Mouse (Mus musculus) stomach, embryonic 15.5 days (tissue): ENCODE data around the gene 1110008L16Rik. TPM values are rescaled to one million over a fixed set of nuclear protein-coding genes. Genes with fewer than 3 reads are reported as not detected.
"Not testable (repeated sequence)": the region's sequence is repeated elsewhere in the genome, so short reads cannot be mapped to it uniquely, and the experiment has no call there.

Experiments used
- ATAC-seq: fragments of 200-750 bp; cut with Nextera tagmentation; 2 replicates; pipeline ENCODE4 v1.8.0; 2017; ENCODE audit warnings: low read depth, moderate number of reproducible peaks, moderate TSS enrichment; ENCODE audit not compliant: insufficient read depth, low FRiP score
- H3K27ac ChIP-seq: fragments of 300-500 bp; sonication (generic); 2 replicates; pipeline ENCODE4 v1.5.1; 2015; ENCODE audit warnings: mild to moderate bottlenecking, inconsistent platforms
- H3K27me3 ChIP-seq: fragments of 300-500 bp; sonication (generic); replicated peaks from 2 replicates; pipeline ENCODE4 v1.6.1; 2015; ENCODE audit warnings: inconsistent platforms
- H3K36me3 ChIP-seq: fragments of 300-500 bp; sonication (generic); 2 replicates; pipeline ENCODE4 v1.6.1; 2015; ENCODE audit warnings: inconsistent platforms
- H3K4me1 ChIP-seq: fragments of 300-500 bp; sonication (generic); 2 replicates; pipeline ENCODE4 v1.6.1; 2015; ENCODE audit warnings: inconsistent platforms
- H3K4me2 ChIP-seq: fragments of 300-500 bp; sonication (generic); 2 replicates; pipeline ENCODE4 v1.6.1; 2015; ENCODE audit warnings: mild to moderate bottlenecking, inconsistent platforms
- H3K4me3 ChIP-seq: fragments of 300-500 bp; sonication (generic); replicated peaks from 2 replicates; pipeline ENCODE4 v1.5.1; 2015; ENCODE audit warnings: inconsistent platforms
- H3K9ac ChIP-seq: fragments of 300-500 bp; sonication (generic); 2 replicates; pipeline ENCODE4 v1.6.1; 2015; ENCODE audit warnings: inconsistent platforms
- H3K9me3 ChIP-seq: fragments of 300-500 bp; sonication (generic); 2 replicates; pipeline ENCODE4 v1.6.1; 2016; ENCODE audit warnings: inconsistent platforms
- WGBS: fragments of 180-500 bp; shearing (Covaris S2); methylation state at CpG from one replicate; pipeline ENCODE4 v1.1.7; 2015; 5-methylcytosine and 5-hydroxymethylcytosine counted together
- polyA plus RNA-seq: library from polyadenylated mRNA; unstranded; fragments of >200 nt; fragmentation: Nextera tagmentation; extraction: Ambion mirVana; gene quantifications from 2 replicates; pipeline ENCODE4 v1.2.1, GENCODE M21; 2015

The 1110008L16Rik gene
- polyA plus RNA-seq: 22.2 and 23.1 TPM in 2 replicates

- 82% methylated on average over 5 of the region's 5 CpGs for WGBS
- H3K4me3 ChIP-seq: no peak within 1 kb of the TSS
- peaks cover 16% of the 10 kb centered on the region for H3K36me3 ChIP-seq
- H3K4me1 ChIP-seq: peaks cover 8% of the 10 kb centered on the region
- H3K27me3 ChIP-seq: no peaks in the 10 kb centered on the region
- H3K9me3 ChIP-seq: no peaks in the 10 kb centered on the region
- no peak within 1 kb of the TSS for H3K27ac ChIP-seq
- H3K9ac ChIP-seq: no peak within 1 kb of the TSS
- H3K4me2 ChIP-seq: no peak within 1 kb of the TSS
- ATAC-seq: no peak
Measured at GRCm38 (mm10) chr12:55299336-55299735, at the start of gene 1110008L16Rik. Gene 1110008L16Rik (plus strand): TSS chr12:55299577.

- not testable (repeated sequence) for H3K36me3 ChIP-seq, H3K9ac ChIP-seq, H3K27ac ChIP-seq, H3K4me3 ChIP-seq, H3K9me3 ChIP-seq, ATAC-seq, H3K4me2 ChIP-seq, H3K27me3 ChIP-seq, H3K4me1 ChIP-seq
- WGBS: no CpG with 5 or more reads among the region's 8 CpGs
Measured at GRCm38 (mm10) chr12:55261950-55262349, 37.4 kb upstream of the 1110008L16Rik start.

GRCm38 (mm10) chr12:55263385-55263784, 36.0 kb upstream of the 1110008L16Rik start:
- not testable (repeated sequence) for H3K9me3 ChIP-seq, H3K4me1 ChIP-seq, ATAC-seq, H3K36me3 ChIP-seq, H3K27ac ChIP-seq, H3K4me3 ChIP-seq, H3K9ac ChIP-seq, H3K27me3 ChIP-seq, H3K4me2 ChIP-seq
- no CpG with 5 or more reads among the region's 5 CpGs for WGBS

GRCm38 (mm10) chr12:55272243-55272642, 27.1 kb upstream of the 1110008L16Rik start:
- no peak for ATAC-seq
- H3K36me3 ChIP-seq: no peaks in the 10 kb centered on the region
- H3K4me3 ChIP-seq: no peak overlapping the region
- WGBS: 70% methylated on average over 3 of the region's 3 CpGs
- no peak overlapping the region for H3K4me2 ChIP-seq
- H3K9ac ChIP-seq: no peak overlapping the region
- no peaks in the 10 kb centered on the region for H3K4me1 ChIP-seq
- no peaks in the 10 kb centered on the region for H3K27me3 ChIP-seq
- H3K9me3 ChIP-seq: no peaks in the 10 kb centered on the region
- no peak overlapping the region for H3K27ac ChIP-seq

- H3K27ac ChIP-seq, ATAC-seq, H3K9me3 ChIP-seq, H3K4me3 ChIP-seq, H3K4me2 ChIP-seq, H3K9ac ChIP-seq, H3K27me3 ChIP-seq, H3K4me1 ChIP-seq, H3K36me3 ChIP-seq: not testable (repeated sequence)
- WGBS: 89% methylated on average over 3 of the region's 6 CpGs
Measured at GRCm38 (mm10) chr12:55277583-55277982, 21.8 kb upstream of the 1110008L16Rik start.

- Histone ChIP-seq H3K4me3 (no peak overlapping the region), H3K4me1 (peaks cover 8% of the 10 kb centered on the region), H3K36me3 (peaks cover 25% of the 10 kb centered on the region), H3K9me3 (no peaks in the 10 kb centered on the region), H3K27ac (no peak overlapping the region), H3K27me3 (no peaks in the 10 kb centered on the region), H3K9ac (no peak overlapping the region), H3K4me2 (no peak overlapping the region)
- WGBS: 94% methylated on average over 9 of the region's 9 CpGs
- ATAC-seq: no peak
Measured at GRCm38 (mm10) chr12:55298112-55298511, 1.3 kb upstream of the 1110008L16Rik start.

- no peak overlapping the region for H3K27ac ChIP-seq
- no peak overlapping the region for H3K9ac ChIP-seq
- peak overlapping the region; percentile 67; the same call in 1 of the 2 replicates for H3K4me3 ChIP-seq
- H3K4me1 ChIP-seq: peaks cover 8% of the 10 kb centered on the region
- peak overlapping the region; percentile 56; the same call in 1 of the 2 replicates for H3K4me2 ChIP-seq
- H3K27me3 ChIP-seq: no peaks in the 10 kb centered on the region
- WGBS: 68% methylated on average over 3 of the region's 3 CpGs
- no peaks in the 10 kb centered on the region for H3K9me3 ChIP-seq
- no peak for ATAC-seq
- peaks cover 13% of the 10 kb centered on the region for H3K36me3 ChIP-seq
Measured at GRCm38 (mm10) chr12:55300820-55301351, 1.5 kb downstream of the 1110008L16Rik start.

GRCm38 (mm10) chr12:55301472-55302300, 2.3 kb downstream of the 1110008L16Rik start:
- no peaks in the 10 kb centered on the region for H3K27me3 ChIP-seq
- H3K9ac ChIP-seq: peak overlapping the region; percentile 50
- peak overlapping the region; percentile 95 for H3K27ac ChIP-seq
- peak overlapping the region; percentile 56 for H3K4me2 ChIP-seq
- peaks cover 8% of the 10 kb centered on the region for H3K4me1 ChIP-seq
- peaks cover 12% of the 10 kb centered on the region for H3K36me3 ChIP-seq
- peak overlapping the region; percentile 67 for H3K4me3 ChIP-seq
- no peaks in the 10 kb centered on the region for H3K9me3 ChIP-seq
- WGBS: 40% methylated on average over 11 of the region's 11 CpGs
- no peak for ATAC-seq

GRCm38 (mm10) chr12:55302485-55303441, 3.4 kb downstream of the 1110008L16Rik start, which contains the start of gene Ppp2r3c:
Gene Ppp2r3c (minus strand): TSS chr12:55302998.
- Histone ChIP-seq H3K36me3 (peaks cover 6% of the 10 kb centered on the region), H3K27ac (peak within 1 kb of the TSS; percentile 95), H3K4me2 (peak within 1 kb of the TSS; percentile 56), H3K9ac (peak within 1 kb of the TSS; percentile 52), H3K4me3 (peak within 1 kb of the TSS; percentile 67), H3K27me3 (no peaks in the 10 kb centered on the region), H3K4me1 (peaks cover 8% of the 10 kb centered on the region), H3K9me3 (no peaks in the 10 kb centered on the region)
- WGBS: under 1% methylated on average over 55 of the region's 55 CpGs
- ATAC-seq: peak; percentile 95

- no peak overlapping the region for H3K4me3 ChIP-seq
- peaks cover 1% of the 10 kb centered on the region for H3K4me1 ChIP-seq
- no peak overlapping the region for H3K4me2 ChIP-seq
- no peak overlapping the region for H3K27ac ChIP-seq
- H3K9me3 ChIP-seq: no peaks in the 10 kb centered on the region
- WGBS: 93% methylated on average over 4 of the region's 4 CpGs
- ATAC-seq: no peak
- H3K36me3 ChIP-seq: no peaks in the 10 kb centered on the region
- no peak overlapping the region for H3K9ac ChIP-seq
- no peaks in the 10 kb centered on the region for H3K27me3 ChIP-seq
Measured at GRCm38 (mm10) chr12:55306371-55306770, 7.0 kb downstream of the 1110008L16Rik start.

GRCm38 (mm10) chr12:55307566-55307965, 8.2 kb downstream of the 1110008L16Rik start:
- ATAC-seq: no peak
- Histone ChIP-seq H3K27me3 (no peaks in the 10 kb centered on the region), H3K9me3 (no peaks in the 10 kb centered on the region), H3K9ac (no peak overlapping the region), H3K4me2 (no peak overlapping the region), H3K27ac (no peak overlapping the region), H3K36me3 (no peaks in the 10 kb centered on the region), H3K4me3 (no peak overlapping the region), H3K4me1 (no peaks in the 10 kb centered on the region)
- 86% methylated on average over 6 of the region's 6 CpGs for WGBS
